In genomic region chr2:17422967-17423366, GRCm38 (mm10) we compare ENCODE assay signal across 7 mouse cellular contexts.
A peak's percentile ranks its signal among the peaks of the same experiment; 100 is the strongest.
DNase-seq lines count a peak whose midpoint lies in the region; TF ChIP-seq lines count a peak whose summit lies in the region.

No protein-coding gene starts in this region.

- H3K27ac ChIP-seq in ES-E14 (ENCODE audit: insufficient read depth, low read depth, low read length, poor library complexity, severe bottlenecking): no peak overlapping the region

- no peak overlapping the region for H3K9ac ChIP-seq in ES-E14 (ENCODE audit: insufficient read depth, low read depth, low read length, poor library complexity, severe bottlenecking)

- intact Hi-C loops in left cerebral cortex, postnatal 36 days (cut with DNase I): loop anchor here (2.0 to 10.0 kb wide), 3 partner anchors 222 to 602 kb away; no protein-coding TSS in a partner anchor

- no peaks in the 10 kb centered on the region for H3K4me1 ChIP-seq in ES-E14 (ENCODE audit: control insufficient read depth in 2 of 2, insufficient read depth in 2 of 2, low read length in 2 of 2, poor library complexity in 1 of 2)

- peak; percentile 28 to 49 for DNase-seq in left cerebral cortex, adult 18-20 months (ENCODE audit: low spot score in 2 of 2)
- no peak for DNase-seq in left cerebral cortex, postnatal 36 days (ENCODE audit: low spot score in 2 of 2)
- DNase-seq in ES-E14 (ENCODE audit: low read depth, low spot score): peak; percentile 21
- peak; percentile 84 for DNase-seq in brain, adult 2 months (ENCODE audit: low read depth, low spot score)
- peak; percentile 67 for DNase-seq in forelimb bud, embryonic 11.5 days (ENCODE audit: low read depth, low spot score)
- peak; percentile 24 for DNase-seq in lung, postnatal 25 days (ENCODE audit: low spot score)
- DNase-seq in splenic B cell, adult 2 months (ENCODE audit: low read depth, low spot score): peak; percentile 64

- H3K36me3 ChIP-seq in ES-E14 (ENCODE audit: control insufficient read depth, insufficient read depth, low read length, poor library complexity, severe bottlenecking): no peaks in the 10 kb centered on the region
- H3K36me3 ChIP-seq in splenic B cell, adult 2 months (ENCODE audit: control insufficient read depth, insufficient read depth, low read length, poor library complexity, severe bottlenecking): no peaks in the 10 kb centered on the region

- no peak overlapping the region for H3K4me3 ChIP-seq in ES-E14 (ENCODE audit: insufficient read depth in 1 of 2, low read depth in 1 of 2, low read length in 2 of 2, poor library complexity in 1 of 2, severe bottlenecking in 1 of 2)

- no peaks in the 10 kb centered on the region for H3K9me3 ChIP-seq in ES-E14 (ENCODE audit: control insufficient read depth, insufficient read depth, low read depth, low read length)

- in situ Hi-C loops in ES-E14 (cut with MboI; ENCODE audit: low sequenced_read_pairs in 2 of 2, unreplicated experiment in 2 of 2): loop anchor here in 1 of 2 experiments (10.0 kb wide), 1 partner anchor 402 kb away; no protein-coding TSS in a partner anchor

- no peaks in the 10 kb centered on the region for H3K27me3 ChIP-seq in splenic B cell, adult 2 months (ENCODE audit: control insufficient read depth, insufficient read depth, low read length, poor library complexity, severe bottlenecking)

TF ChIP-seq in ES-E14, 5 proteins besides CTCF, POLR2A, EP300 and RAD21:
- peak; percentile 55; the same call in 1 of the 2 replicates for TF ChIP-seq ZC3H11A (IDR thresholded peaks at IDR 0.05; ENCODE audit: borderline replicate concordance, low read depth, low read length)
- TF ChIP-seq HCFC1 (IDR thresholded peaks at IDR 0.05; ENCODE audit: borderline replicate concordance, insufficient read depth, low read length): no peak
TF ChIP-seq in ES-E14: peak in this region for 1.

Comparison
In these comparisons a context has a peak if more than half of its experiments do, and no peak if none do; other contexts are left out.
1. DNase-seq: peak in left cerebral cortex, adult 18-20 months (2 of 2), ES-E14 (single experiment), brain, adult 2 months (single experiment), forelimb bud, embryonic 11.5 days (single experiment), lung, postnatal 25 days (single experiment) and splenic B cell, adult 2 months (single experiment); none in left cerebral cortex, postnatal 36 days (0 of 2).